In genomic region chr9:27791639-27791966, GRCm38 (mm10) we compare ENCODE assay signal across 10 mouse cellular contexts. TPM values are rescaled to one million over a fixed set of nuclear protein-coding genes. Genes with fewer than 3 reads are reported as not detected.
DNase-seq lines count a peak whose midpoint lies in the region; ATAC-seq and TF ChIP-seq lines count a peak whose summit lies in the region.
"Had no signal": no experiment of that assay in that cellular context is flagged by ENCODE, and none has a peak within 500 bp of the region (broad histone marks: within the 10 kb centered on the region; RNA-seq: fewer than 3 reads in every experiment).

No protein-coding gene starts in this region.

- no peak for TF ChIP-seq CTCF in liver, postnatal 0 days (IDR thresholded peaks at IDR 0.05; ENCODE audit: low read depth)

- peak overlapping the region; percentile 7; the same call in 1 of the 2 replicates for H3K4me3 ChIP-seq in liver, embryonic 12.5 days
- H3K4me3 ChIP-seq in liver, postnatal 0 days (ENCODE audit: low read depth, low read length) = no peak overlapping the region
- peak overlapping the region; percentile 38 for H3K4me3 ChIP-seq in forebrain, embryonic 11.5 days (ENCODE audit: low read depth, low read length)
- H3K4me3 ChIP-seq in hindbrain, embryonic 16.5 days (ENCODE audit: low read length) = peak overlapping the region; percentile 49
- H3K4me3 ChIP-seq in neural tube, embryonic 12.5 days = peak overlapping the region; percentile 41

- H3K27ac ChIP-seq in liver, embryonic 12.5 days = no peak overlapping the region
- no peak overlapping the region for H3K27ac ChIP-seq in liver, postnatal 0 days (ENCODE audit: low read depth)
- H3K27ac ChIP-seq in forebrain, embryonic 11.5 days (ENCODE audit: low read depth, low read length) = no peak overlapping the region
- H3K27ac ChIP-seq in hindbrain, embryonic 16.5 days (ENCODE audit: low read depth, low read length) = peak overlapping the region; percentile 80
- no peak overlapping the region for H3K27ac ChIP-seq in neural tube, embryonic 12.5 days

- DNase-seq in liver, postnatal 0 days = no peak
- peak; percentile 56 for DNase-seq in forebrain, embryonic 11.5 days (ENCODE audit: low spot score)
- DNase-seq in adrenal gland, adult (ENCODE audit: inconsistent age in 2 of 2, low spot score in 1 of 2) = no peak
- no peak for DNase-seq in testis, postnatal 10 days (ENCODE audit: low spot score)
- no peak for DNase-seq in cerebellum, adult 9-10 months
- DNase-seq: lung, postnatal 14 days; spleen, adult 18-20 months had no signal

- no peaks in the 10 kb centered on the region for H3K36me3 ChIP-seq in liver, embryonic 12.5 days
- H3K36me3 ChIP-seq in liver, postnatal 0 days (replicated peaks; ENCODE audit: insufficient read depth, low read length) = no peaks in the 10 kb centered on the region
- H3K36me3 ChIP-seq in forebrain, embryonic 11.5 days (ENCODE audit: control insufficient read depth, insufficient read depth, low read length) = no peaks in the 10 kb centered on the region
- H3K36me3 ChIP-seq in hindbrain, embryonic 16.5 days (ENCODE audit: control insufficient read depth, insufficient read depth, low read length) = no peaks in the 10 kb centered on the region
- H3K36me3 ChIP-seq in neural tube, embryonic 12.5 days = no peaks in the 10 kb centered on the region

- ATAC-seq in liver, embryonic 12.5 days = no peak
- no peak for ATAC-seq in liver, postnatal 0 days
- ATAC-seq in forebrain, embryonic 11.5 days (replicated peaks; ENCODE audit: low FRiP score) = no peak
- no peak for ATAC-seq in hindbrain, embryonic 16.5 days
- no peak for ATAC-seq in neural tube, embryonic 12.5 days (ENCODE audit: low FRiP score, low read depth)

- 3% methylated on average over 12 of the region's 12 CpGs for WGBS in liver, embryonic 12.5 days (ENCODE audit: insufficient replicate concordance)
- WGBS in liver, postnatal 0 days (ENCODE audit: insufficient replicate concordance) = 9% methylated on average over 12 of the region's 12 CpGs
- WGBS in forebrain, embryonic 11.5 days = 2% methylated on average over 12 of the region's 12 CpGs
- under 1% methylated on average over 12 of the region's 12 CpGs for WGBS in hindbrain, embryonic 16.5 days
- WGBS in neural tube, embryonic 12.5 days = 3% methylated on average over 12 of the region's 12 CpGs

- no peak overlapping the region for H3K9ac ChIP-seq in liver, embryonic 12.5 days
- H3K9ac ChIP-seq in liver, postnatal 0 days (replicated peaks) = no peak overlapping the region
- H3K9ac ChIP-seq in forebrain, embryonic 11.5 days (ENCODE audit: low read length) = peak overlapping the region; percentile 44
- peak overlapping the region; percentile 65 for H3K9ac ChIP-seq in hindbrain, embryonic 16.5 days (ENCODE audit: low read depth, low read length)
- peak overlapping the region; percentile 42; the same call in 1 of the 2 replicates for H3K9ac ChIP-seq in neural tube, embryonic 12.5 days

- H3K27me3 ChIP-seq in liver, embryonic 12.5 days (replicated peaks) = peaks cover 36% of the 10 kb centered on the region
- peaks cover 20% of the 10 kb centered on the region for H3K27me3 ChIP-seq in liver, postnatal 0 days (ENCODE audit: insufficient read depth, low read length)
- H3K27me3 ChIP-seq in forebrain, embryonic 11.5 days (ENCODE audit: control insufficient read depth, insufficient read depth, low read length) = peaks cover 9% of the 10 kb centered on the region; the same call in 1 of the 2 replicates
- 0 out of 2 replicates have a peak, but pooled peaks cover 2% of the 10 kb centered on the region for H3K27me3 ChIP-seq in hindbrain, embryonic 16.5 days (replicated peaks; ENCODE audit: control insufficient read depth, insufficient read depth, low read length)
- peaks cover 22% of the 10 kb centered on the region for H3K27me3 ChIP-seq in neural tube, embryonic 12.5 days (replicated peaks)

- TF ChIP-seq EP300 in liver, postnatal 0 days (IDR thresholded peaks at IDR 0.05; ENCODE audit: low read depth) = no peak

- peak overlapping the region; percentile 45 for H3K4me2 ChIP-seq in liver, embryonic 12.5 days
- no peak overlapping the region for H3K4me2 ChIP-seq in liver, postnatal 0 days (ENCODE audit: low read depth, low read length)
- H3K4me2 ChIP-seq in forebrain, embryonic 11.5 days (ENCODE audit: low read depth, low read length, severe bottlenecking) = peak overlapping the region; percentile 75
- peak overlapping the region; percentile 79 for H3K4me2 ChIP-seq in hindbrain, embryonic 16.5 days (ENCODE audit: low read length)
- peak overlapping the region; percentile 75 for H3K4me2 ChIP-seq in neural tube, embryonic 12.5 days (replicated peaks)

- no peaks in the 10 kb centered on the region for H3K9me3 ChIP-seq in liver, embryonic 12.5 days (replicated peaks)
- no peaks in the 10 kb centered on the region for H3K9me3 ChIP-seq in liver, postnatal 0 days (ENCODE audit: low read length)
- no peaks in the 10 kb centered on the region for H3K9me3 ChIP-seq in forebrain, embryonic 11.5 days (ENCODE audit: control insufficient read depth, low read length)
- no peaks in the 10 kb centered on the region for H3K9me3 ChIP-seq in hindbrain, embryonic 16.5 days (ENCODE audit: control insufficient read depth, low read length)
- H3K9me3 ChIP-seq in neural tube, embryonic 12.5 days = no peaks in the 10 kb centered on the region

- no peaks in the 10 kb centered on the region for H3K4me1 ChIP-seq in liver, embryonic 12.5 days
- H3K4me1 ChIP-seq in liver, postnatal 0 days (ENCODE audit: insufficient read depth) = no peaks in the 10 kb centered on the region
- H3K4me1 ChIP-seq in forebrain, embryonic 11.5 days (replicated peaks; ENCODE audit: control insufficient read depth, insufficient read depth, low read length) = no peaks in the 10 kb centered on the region; the same call in 1 of the 2 replicates
- peaks cover 2% of the 10 kb centered on the region; the same call in 1 of the 2 replicates for H3K4me1 ChIP-seq in hindbrain, embryonic 16.5 days (ENCODE audit: control insufficient read depth, insufficient read depth, low read depth, low read length)
- H3K4me1 ChIP-seq in neural tube, embryonic 12.5 days = 0 out of 2 replicates have a peak, but pooled peaks cover 7% of the 10 kb centered on the region

RNA-seq across cellular contexts. Expression of gene Opcml, which starts 1.0 kb away (rescaled TPM):
- 0.23 and 0.28 TPM in 2 replicates for polyA plus RNA-seq in liver, embryonic 12.5 days (2016; fragmentation: Nextera tagmentation; extraction: Ambion mirVana)
- 0.02 TPM in 1 of 2 replicates, not detected in the other for polyA plus RNA-seq in liver, postnatal 0 days (2015; fragmentation: Nextera tagmentation; extraction: Ambion mirVana)
- 2.4 and 2.9 TPM in 2 replicates for polyA plus RNA-seq in forebrain, embryonic 11.5 days (2014; fragmentation: Nextera tagmentation; extraction: Ambion mirVana)
- 49.0 and 61.4 TPM in 2 replicates for polyA plus RNA-seq in hindbrain, embryonic 16.5 days (2015; fragmentation: Nextera tagmentation; extraction: Ambion mirVana)
- 7.4 and 10.1 TPM in 2 replicates for polyA plus RNA-seq in neural tube, embryonic 12.5 days (2016; fragmentation: Nextera tagmentation; extraction: Ambion mirVana)

Comparison
In these comparisons a context has a peak if more than half of its experiments do, and no peak if none do; other contexts are left out.
1. H3K9ac ChIP-seq: peak in forebrain, embryonic 11.5 days (single experiment), hindbrain, embryonic 16.5 days (single experiment) and neural tube, embryonic 12.5 days (single experiment); none in liver, embryonic 12.5 days (single experiment) and liver, postnatal 0 days (single experiment).